Mouse (Mus musculus): ENCODE data around the gene Cdk8.

- TF ChIP-seq CTCF (IDR thresholded peaks at IDR 0.05; ENCODE audit: extremely low read depth, insufficient read length, insufficient replicate concordance, low read depth, low read length) (no peak), POLR2A (IDR thresholded peaks at IDR 0.05; ENCODE audit: low read depth, low read length) (no peak)
These were observed 121.0 kb downstream of the Cdk8 start for GRCm38 (mm10) chr5:146352006-146352405.
